Mouse (Mus musculus): Measurements from ENCODE around the gene Gpr180.
"Not testable (repeated sequence)": the region's sequence is repeated elsewhere in the genome, so short reads cannot be mapped to it uniquely, and the experiment has no call there.

Gene Gpr180

DNA sequence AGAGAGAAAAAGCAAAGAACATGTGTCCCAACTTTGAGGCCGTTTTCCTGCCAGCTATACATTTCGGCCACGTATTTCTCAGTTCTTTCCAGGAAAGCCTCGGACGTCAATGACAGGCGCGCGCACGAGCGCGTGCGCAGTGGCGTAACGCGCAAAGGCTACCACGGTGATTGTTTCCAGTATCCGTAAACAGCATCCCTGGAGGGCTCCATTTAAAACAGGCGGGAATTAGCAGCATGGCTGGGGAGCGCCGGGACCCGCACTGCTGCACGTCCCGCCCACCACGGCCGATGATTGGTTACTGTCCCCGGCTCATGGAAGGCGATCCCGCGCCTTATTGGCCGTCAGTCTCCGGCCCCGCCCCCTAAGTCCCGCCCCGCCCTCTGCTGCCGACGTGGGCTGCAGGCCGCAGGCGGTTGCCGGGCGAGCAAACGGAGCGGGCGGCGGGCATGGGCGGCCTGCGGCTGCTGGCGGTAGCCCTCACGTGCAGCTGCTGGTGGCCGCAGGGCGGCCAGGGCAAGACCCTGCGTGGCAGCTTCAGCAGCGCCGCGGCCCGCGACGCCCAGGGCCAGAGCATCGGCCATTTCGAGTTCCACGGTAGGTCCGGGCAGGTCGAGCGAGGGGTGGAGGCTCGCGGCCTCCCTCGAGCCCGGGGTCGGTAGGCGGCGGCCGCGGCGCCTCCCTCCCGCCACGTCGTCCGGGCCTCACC lies at the start of gene Gpr180:
Gene Gpr180 (plus strand): TSS at position 415 of the 709 bp plus-strand sequence.
- DNase-seq, result peak; percentile 95

DNA sequence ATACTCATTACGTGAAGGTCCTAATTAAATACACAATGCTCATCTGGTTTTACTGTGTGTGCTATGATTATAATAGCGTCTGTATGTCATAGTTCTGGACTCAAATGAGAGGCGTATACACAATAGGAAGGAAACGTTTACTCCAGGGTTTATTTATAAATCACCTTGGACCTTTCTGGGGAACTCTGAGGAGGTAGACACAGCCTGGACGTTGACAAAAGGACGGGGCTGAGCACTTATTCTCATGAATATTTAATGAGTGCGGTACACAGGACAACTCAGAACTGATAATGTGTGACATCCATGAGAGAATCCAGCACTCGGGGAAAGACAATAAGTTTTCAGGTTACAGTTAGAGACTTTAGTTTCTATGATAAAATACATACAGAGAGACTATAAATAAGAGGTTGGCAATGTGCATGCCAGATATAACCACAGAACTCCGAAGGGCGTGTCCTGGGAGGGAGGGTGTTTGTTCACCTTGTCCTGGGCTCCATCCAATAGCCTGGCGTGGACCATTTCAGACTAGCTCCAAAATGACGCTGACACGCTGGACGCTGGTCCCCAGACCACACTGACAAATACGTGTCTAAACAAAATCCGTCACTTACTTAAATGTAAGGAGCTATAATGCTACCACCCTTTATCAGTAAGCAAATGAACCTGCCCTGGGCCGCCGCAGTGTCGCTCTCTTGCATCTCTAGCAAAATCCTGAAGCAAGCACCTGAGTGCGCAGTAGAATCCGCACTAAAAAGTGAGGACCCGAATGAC lies 48.3 kb upstream of the Gpr180 start:
- no peak for DNase-seq

DNA sequence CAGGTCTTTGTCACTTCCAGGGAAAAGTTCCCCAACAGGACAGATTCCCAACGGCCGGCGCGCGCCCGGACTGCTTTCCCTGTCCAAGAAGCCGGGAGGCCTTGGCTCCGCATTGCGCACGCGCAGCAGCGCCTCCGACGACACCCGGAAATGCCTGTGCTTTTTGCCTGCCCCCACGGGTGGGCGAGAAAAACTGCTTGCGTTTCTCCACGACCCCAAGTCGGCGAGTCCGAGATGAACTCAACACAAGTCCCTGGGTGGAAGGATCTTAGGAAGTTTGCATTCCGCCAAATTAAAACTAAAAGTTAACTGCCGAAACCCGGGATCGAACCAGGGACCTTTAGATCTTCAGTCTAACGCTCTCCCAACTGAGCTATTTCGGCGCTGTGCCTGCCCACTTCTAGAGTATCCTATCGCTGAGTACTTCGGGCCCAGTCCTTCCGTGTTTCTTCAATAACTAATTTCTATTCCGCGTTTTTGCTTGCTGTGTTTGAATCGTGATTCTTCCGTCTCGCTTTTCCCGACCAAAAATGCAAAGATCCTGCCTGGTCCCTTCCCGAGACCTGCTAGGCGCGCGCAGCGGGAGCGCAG lies 47.6 kb upstream of the Gpr180 start:
- peak; percentile 86 for DNase-seq

DNA sequence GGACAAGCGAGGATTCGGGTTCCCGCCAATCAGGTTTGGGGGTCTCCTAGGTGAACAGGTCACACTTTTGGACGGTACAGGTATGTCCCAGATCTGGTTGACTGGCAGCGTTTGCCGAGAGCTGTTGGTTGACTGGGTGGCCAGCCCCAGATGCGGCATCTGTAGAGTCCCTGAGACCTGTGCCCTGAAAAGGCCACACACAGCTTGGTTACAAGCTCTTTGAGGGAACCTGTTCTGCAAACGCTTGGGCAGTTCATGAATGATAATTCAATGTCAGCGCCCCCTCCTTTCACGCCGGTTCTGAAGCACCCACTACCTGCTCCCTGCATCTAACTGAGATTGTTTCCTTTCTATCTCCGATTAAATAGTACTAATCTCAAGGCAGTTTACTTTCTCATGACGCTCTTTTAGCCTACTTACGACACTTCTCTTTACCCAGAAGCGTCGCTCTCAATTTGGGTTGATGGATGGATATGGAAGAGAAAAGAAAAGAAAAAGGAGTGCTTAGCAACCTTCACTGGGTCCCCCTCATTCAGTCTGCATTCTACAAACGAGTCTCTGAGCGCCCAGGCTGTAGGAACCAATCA lies 47.1 kb upstream of the Gpr180 start:
- no peak for DNase-seq

DNA sequence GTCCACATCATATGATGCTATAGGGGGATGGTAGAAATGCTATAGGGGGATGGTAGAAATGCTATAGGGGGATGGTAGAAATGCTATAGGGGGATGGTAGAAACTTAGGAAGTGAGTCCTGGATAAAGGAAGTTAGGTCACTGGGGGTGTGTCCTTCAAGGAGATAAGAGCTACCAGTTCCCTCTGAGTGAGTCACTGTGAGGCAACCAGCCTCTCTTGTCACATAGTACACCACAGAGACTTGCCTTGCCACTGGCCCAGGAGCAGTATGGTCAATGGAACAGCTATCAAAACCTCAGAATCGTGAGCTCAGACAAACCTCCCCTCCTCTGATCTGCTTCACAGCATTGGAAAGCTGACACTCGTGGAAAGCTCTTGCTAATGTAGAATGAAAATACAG lies 38.7 kb upstream of the Gpr180 start:
- DNase-seq, result no peak

DNA sequence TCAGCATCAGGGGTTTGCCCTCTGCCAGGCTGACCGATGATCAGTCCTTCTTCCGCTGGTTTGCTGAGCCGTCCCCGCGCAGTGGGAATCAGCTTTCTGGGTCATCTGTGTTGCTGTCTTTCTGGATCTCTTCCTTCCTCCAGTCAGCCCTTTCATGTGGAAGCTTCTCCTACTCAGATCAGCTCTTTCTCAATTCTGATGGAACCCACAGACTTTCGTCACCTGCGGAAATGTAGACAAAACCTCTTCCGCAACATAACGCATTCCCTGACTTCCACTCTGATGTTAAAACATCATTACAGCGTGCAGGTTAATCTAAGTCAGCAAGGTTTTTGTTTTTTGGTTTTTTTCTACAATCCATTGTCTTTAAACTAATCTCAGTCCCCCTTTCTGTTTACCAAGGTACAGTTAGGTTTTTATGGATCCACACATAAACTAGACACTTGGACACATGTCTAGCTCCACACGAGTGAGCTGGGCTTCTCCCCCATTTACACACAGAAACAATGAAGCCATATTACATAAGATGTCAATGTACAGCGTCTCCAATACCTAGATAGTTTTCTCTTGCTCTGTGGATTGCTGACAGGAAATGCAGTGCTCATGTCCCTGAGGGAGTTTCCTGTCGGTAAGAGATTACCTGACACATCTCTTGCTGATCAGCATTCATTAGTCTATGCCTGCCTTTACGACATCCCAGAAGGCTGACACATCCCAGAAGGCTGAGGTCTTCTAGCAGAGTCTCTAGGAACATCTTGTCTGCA lies 35.5 kb upstream of the Gpr180 start:
- no peak for DNase-seq

DNA sequence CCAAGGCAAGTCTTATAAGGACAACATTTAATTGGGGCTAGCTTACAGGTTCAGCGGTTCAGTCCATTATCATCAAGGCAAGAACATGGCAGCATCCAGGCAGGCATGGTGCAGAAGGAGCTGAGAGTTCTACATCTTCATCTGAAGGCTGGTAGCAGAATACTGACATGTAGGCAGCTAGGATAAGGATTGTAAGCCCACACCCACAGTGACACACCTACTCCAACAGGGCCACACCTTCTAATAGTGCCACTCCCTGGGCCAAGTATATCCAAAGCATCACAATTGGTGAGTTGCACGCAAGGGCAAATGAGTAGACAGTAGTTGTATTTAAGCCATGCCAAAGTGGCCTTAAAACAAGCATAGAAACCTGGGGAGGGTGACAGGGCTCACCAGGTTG lies 29.5 kb upstream of the Gpr180 start:
- not testable (repeated sequence) for DNase-seq

DNA sequence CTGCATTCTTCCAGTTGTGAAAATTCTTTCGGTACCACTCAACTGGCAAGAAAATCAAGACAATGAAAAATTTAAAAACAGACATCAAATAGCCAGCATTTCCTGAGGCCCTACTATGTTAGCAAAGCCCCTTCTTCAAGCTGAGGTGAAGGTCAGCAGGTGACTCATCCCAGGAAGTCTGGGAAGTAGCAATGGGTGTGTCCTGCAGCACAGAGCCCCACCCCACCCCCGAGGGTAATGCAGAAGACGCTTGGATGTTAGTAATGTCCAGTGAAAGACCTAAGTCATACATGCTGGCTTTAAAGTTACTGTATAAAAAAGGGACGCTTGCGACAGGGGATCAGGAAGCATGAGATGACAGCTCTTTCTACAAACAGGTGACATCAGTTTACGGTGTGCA lies 23.8 kb upstream of the Gpr180 start:
- no peak for DNase-seq

DNA sequence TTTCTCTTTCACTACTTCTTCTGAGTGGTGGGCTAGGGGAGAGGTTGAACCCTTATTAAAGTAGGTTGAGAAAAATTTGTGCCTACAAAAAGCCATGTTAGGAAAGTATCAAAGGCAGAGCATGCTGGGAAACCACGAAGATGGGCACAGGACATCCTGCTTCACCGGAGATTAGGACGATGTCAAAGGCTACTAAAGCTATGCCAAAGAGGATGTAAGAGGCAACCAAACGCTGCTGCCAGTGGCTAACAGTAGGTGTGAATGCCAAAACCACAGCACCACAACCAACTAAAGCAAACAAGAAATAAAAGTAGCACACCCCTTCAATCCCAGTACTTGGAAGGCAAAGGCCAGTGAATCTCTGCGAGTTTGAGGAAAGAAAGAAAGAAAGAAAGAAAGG lies 12.8 kb upstream of the Gpr180 start:
- no peak for DNase-seq

DNA sequence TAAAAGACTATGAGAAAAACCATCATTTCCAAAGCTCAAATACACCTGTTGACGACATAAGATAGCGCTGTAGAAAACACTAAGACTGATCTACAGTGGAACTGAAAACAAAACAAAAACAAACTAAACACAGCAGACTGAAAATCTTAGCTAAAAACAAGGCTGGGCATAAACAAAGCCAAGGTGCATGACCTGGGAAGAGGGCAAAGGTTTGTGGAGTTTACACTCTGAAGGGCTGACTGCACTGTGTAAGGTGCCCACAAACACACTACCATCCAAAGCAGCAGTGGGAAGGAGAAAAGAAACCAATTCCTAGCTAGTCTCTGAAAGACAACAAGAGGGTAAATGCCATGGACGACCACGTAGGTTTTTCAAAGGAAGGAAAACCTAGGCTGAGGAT lies 12.2 kb upstream of the Gpr180 start:
- DNase-seq, result no peak

DNA sequence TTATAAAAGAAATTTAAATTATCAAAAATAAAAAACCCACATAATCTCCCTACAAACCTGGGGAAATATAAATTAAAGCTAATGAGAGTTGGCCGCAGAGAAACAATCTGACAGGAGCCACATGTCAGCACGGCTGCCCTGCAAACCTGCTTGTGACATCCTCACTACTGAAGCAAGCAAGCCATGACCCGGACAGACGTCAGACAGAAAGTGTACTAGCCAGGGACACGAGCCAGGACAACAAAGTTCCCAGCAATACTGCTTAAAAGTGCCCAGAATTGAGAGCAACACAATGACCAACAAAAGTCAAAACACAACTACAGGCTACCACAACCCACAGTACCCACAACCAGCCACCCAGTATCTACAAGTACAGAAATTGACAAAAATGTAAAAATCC lies 10.7 kb upstream of the Gpr180 start:
- DNase-seq, result no peak

DNA sequence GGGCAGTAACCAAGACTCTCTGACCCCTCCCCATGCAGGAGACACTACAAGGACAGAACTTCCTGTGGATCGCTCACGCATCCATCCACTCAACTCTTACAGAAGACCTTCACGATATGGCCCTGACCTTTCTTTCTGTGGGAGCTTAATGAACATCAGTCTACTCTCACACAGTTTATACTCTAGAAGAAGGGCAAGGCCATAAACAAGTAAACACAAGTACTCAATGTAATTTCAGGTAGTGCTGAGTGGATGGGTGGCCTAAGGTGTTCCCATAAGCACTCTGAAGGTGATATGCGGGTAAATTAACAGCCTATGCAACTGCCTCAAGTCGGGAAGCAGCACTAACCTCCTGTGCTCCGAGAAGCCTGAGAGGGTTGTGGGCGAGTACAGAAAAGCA lies 5.5 kb upstream of the Gpr180 start:
- no peak for DNase-seq

DNA sequence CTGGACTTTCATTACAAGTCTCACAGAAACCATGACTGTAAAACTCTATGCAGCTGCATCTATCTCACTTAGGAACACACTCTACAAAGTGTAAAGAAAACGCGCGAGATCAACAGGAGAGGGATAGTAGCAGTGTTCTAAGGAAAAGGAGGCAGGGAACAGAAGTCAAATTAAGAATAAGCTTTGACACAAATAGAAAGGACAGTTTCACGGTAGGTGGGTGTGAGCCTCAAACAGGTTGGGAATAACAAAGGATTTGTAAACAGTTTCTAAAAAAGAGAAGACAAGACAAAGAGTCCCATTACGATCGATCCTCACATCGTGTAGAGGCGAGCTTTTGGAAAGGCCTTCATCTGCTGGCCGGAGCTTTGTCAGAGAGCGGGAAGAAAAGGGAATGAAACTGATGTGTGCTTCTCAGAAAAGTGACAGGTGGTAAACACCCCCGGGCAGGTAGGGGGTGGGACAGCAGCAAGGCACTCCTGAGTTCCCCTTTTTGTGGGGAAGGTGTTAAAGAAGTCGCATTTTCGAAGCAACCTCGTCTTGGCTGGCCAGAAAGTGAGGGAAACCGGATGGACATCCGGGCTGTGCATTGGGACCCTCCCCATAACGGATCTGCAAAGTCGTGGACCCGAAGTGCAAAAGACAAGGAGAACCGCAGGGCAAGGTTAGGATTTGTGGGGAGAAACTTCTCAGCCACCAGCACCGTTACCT lies 4.9 kb upstream of the Gpr180 start:
- DNase-seq, result no peak

DNA sequence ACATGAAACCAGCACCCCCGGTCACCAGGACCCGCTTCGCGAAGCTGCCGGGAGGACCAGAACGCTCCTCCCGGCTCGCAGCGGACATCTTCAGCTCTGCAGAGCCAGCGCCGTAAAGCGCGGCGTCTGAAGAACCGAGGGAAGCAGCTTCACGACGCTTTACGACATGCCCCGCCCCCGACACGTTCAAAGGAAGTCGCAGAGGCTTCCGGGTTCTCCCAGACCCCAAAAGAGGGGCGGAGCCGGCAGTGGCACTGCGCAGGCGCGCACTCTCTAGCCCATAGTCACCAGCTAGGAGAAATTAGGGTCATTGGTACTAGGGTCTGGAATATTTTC lies 4.3 kb upstream of the Gpr180 start, which contains the start of gene Tgds:
Gene Tgds (minus strand): TSS at position 114 of the 336 bp plus-strand sequence.
- peak; percentile 98 for DNase-seq

DNA sequence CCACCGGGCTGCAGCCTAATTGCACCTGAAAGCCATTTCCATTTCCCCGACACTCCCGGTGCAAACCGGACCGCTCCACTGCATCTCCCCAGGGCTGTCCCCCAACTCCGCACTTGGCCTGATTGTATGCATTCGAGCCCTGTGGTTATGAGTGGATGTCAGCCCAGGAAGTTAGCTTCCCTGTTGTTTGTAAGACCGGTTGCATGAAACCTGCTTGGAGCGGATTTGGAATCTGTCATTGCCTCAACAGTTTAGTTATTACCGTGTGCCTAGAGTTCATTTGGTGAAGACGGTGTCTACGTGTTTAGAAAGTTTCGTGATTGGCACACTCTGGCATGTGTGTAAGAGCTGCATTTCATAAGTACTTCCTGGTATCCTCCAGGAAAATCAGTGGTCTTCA lies 529 bp downstream of the Gpr180 start:
- no peak for DNase-seq

DNA sequence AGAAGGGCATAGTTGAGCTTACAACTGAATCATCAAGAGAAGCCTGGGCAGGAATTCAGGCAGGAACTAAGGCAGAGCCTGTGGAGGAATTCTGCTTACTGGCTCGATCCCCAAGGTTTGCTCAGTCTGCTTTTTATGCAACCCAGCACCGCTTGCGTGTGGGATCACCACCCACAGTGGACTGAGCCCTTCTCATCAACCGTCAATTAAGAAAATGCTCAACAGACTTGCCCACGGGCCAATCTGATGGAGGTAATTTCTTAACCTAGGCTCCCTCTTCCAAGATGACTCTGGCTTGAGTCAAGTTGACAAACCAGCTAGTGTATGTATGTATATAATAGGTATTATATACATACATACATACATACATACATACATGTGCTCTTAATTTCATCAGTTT lies 5.3 kb downstream of the Gpr180 start:
- DNase-seq, result no peak

DNA sequence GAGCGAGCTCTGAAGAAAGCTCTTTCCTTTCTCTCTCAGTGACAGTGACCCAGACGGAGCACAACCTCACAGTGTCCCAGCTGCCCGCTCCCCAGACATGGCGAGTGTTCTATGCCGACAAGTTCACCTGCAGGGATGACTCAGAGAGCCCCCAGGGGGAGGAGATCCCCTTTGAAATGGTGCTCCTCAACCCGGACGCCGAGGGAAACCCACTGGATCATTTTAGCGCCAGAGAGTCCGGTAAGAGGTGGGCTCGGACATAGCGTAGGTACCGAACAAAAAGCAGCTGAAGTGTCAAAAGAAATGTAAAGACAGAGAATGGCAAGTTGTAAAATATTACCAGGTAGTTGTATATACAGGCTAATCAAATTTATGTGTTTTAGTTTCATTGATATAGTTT lies 11.1 kb downstream of the Gpr180 start:
- no peak for DNase-seq

DNA sequence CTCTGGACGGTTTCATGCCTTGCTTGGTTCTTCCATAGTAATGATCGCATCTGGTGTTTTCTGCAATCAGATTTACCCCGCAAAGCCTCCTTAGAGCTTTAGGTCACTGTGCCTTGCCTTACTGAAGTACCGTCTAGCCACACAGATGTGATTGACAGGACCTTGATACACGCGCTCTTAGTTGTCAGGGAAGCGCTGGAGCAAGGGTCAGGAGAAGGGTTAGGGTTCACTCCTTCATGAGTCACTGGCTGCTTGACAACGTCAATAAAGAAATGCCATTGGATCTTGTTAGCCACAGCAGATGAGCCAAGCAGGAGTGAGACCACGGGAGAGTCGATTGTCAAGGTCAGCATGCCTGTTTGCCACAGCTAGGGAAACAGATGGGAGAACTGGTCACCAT lies 11.6 kb downstream of the Gpr180 start:
- DNase-seq, result no peak

DNA sequence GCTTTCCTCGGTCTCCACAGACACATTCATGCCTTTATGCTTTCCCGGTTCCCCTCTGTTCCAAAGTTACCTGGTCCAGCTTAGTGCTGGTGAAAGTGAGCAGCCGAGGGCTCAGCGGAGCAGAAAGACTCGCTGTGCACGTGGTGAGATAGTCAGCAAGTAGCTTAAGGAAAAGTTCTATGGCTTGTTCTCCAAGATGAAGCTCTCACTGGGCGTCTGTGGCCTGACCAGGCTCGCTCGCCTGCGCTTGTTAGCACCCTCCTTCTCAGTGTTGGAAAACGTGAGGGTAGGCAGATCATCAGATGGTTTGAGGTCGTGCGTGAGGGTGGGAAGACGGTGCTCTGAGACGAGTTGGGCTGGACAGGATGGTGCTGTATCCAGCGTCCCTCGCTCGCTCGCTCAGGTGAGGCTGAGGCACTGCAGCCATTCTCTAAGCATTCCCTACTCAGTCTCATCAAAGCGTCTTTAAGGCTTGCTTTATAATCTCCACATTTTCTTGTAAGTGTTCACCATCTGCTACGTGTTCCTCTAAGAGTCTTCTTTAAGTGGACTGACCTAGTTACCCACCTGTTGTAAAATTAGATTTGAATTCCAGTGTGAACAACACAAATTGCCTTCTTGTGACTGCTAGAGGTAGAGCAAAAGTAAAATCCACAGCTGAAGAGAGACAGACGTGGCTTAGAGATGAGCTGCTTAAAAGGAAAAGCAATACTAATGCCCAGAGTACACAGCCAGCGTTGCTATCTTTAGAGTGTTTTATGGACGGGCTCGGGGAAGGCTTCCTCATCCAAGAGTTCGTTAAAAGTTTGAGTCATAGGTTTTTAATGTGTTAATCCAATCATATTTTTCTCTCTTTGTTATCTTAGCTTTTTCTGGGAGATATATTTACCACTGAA lies 13.9 kb downstream of the Gpr180 start:
- DNase-seq, result no peak

DNA sequence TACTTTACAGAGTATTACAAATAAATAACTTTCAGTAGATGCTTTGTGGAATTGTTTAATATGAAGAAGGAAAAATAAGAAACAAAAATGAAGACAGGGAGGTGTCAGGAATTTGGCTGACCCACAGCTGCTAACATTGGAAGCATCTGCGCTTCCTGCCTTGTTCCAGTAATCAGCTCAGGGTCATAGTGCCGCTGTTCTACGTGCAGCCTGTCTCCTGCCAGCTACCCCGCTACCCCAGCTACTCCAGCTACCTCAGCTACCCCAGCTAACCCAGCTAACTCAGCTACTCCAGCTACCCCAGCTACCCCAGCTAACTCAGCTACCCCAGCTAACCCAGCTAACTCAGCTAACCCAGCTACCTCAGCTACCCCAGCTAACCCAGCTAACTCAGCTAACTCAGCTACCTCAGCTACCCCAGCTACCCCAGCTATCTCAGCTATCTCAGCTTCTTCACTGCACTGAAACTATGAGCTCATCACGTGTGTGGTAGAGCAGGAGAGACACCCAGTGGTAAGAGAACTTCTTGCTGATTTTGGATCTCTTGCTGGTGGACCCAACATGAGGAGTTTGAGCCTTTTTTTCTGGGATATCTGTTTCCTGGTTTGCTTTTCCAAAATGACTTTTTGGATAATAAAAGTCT lies 14.8 kb downstream of the Gpr180 start:
- no peak for DNase-seq

DNA sequence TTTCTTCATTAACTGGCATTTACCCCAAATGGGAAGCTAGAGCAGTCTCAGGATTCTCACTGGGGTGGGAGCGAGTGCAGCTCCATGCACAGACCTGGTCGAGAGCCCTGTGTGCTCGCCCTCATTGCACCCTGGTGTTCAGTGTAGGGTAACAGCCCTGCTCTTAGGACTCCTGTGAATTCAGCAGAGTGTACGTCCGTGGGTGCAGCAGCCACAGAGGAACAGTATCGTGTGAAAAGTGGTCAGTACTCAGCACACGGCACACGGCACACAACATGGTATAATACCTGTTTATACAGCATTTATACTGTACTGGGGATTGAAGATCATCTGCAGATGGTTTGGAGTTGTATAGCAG lies 15.3 kb downstream of the Gpr180 start:
- no peak for DNase-seq

All from right cerebral cortex, postnatal 25 days (tissue).